Mouse (Mus musculus): Measurements from ENCODE around the gene Krt87. TPM values are rescaled to one million over a fixed set of nuclear protein-coding genes. Genes with fewer than 3 reads are reported as not detected.
A peak's percentile ranks its signal among the peaks of the same experiment; 100 is the strongest.

Gene Krt87
- total and polyA plus RNA-seq, 3 experiments: not detected

DNA sequence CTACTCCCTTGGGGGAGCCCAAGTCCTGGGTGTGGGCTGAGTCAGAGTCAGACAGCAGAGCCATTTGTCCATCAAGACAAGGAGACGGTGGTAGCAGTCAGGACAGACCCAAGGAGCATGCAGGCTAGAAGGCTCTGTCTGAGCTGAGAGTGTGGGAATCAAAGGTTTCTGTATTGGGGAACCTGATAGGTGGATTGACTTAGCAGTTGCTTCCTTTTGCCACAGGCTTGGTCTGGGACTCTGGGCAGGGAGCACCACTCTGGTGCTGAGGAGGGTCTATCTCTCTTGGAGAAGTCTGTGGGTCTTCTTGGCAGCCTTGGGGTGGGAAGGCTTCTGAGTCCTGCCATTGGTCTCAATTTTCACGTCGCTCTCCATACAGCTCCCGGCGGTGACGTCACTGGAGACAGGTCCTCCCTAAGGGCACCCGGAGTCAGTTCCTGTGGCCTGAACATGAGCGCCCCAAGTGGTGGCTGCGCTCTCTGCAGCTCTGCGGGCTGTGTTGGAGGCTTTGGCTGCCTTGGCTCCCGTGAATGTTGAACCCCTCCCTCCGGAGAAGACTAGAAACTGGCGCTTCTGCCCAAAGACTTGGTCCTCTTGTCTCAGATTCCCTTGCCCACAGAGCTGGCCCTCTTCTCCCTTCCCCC lies 14.6 kb upstream of the Krt87 start:
- no peaks in the 10 kb centered on the region for H3K79me2 ChIP-seq (ENCODE audit: control insufficient read depth, insufficient read depth, low read length, poor library complexity)
- no peaks in the 10 kb centered on the region for H3K4me1 ChIP-seq (ENCODE audit: control insufficient read depth in 1 of 2, insufficient read depth in 2 of 2, low read length in 2 of 2)
- H3K9ac ChIP-seq (ENCODE audit: control insufficient read depth, low read depth, low read length, poor library complexity, severe bottlenecking): no peak overlapping the region
- H3K9me3 ChIP-seq (replicated peaks; ENCODE audit: insufficient read depth, low read length): no peaks in the 10 kb centered on the region
- H3K27ac ChIP-seq (ENCODE audit: control insufficient read depth, low read depth, low read length): no peak overlapping the region
- no peak overlapping the region for H3K4me3 ChIP-seq (ENCODE audit: control insufficient read depth in 1 of 2, insufficient read depth in 1 of 2, low read depth in 2 of 2, low read length in 2 of 2)
- H3K27me3 ChIP-seq (ENCODE audit: control insufficient read depth in 1 of 2, insufficient read depth in 2 of 2, low read length in 2 of 2): no peaks in the 10 kb centered on the region
- DNase-seq (ENCODE audit: low read depth, low spot score): peak; percentile 30
- TF ChIP-seq RAD21 (IDR thresholded peaks at IDR 0.05; ENCODE audit: low read depth, low read length) (peak; percentile 3), POLR2A (IDR thresholded peaks at IDR 0.05; ENCODE audit: control insufficient read depth in 1 of 2, insufficient read depth in 1 of 2, low read depth in 1 of 2, low read length in 2 of 2, poor library complexity in 1 of 2) (no peak), USF2 (IDR thresholded peaks at IDR 0.05; ENCODE audit: borderline replicate concordance in 1 of 2, insufficient read depth in 1 of 2, low read depth in 1 of 2, low read length in 2 of 2) (no peak), CTCF (IDR thresholded peaks at IDR 0.05 in 2 of 3, conservative IDR thresholded peaks at IDR 0.05 in 1 of 3; ENCODE audit: control insufficient read depth in 1 of 3, insufficient read depth in 1 of 3, low read depth in 2 of 3, low read length in 3 of 3, poor library complexity in 1 of 3, severe bottlenecking in 1 of 3) (peak; percentile 54 to 70 (median 60))
- no peaks in the 10 kb centered on the region for H3K36me3 ChIP-seq (ENCODE audit: control insufficient read depth in 1 of 2, insufficient read depth in 2 of 2, low read length in 2 of 2)

DNA sequence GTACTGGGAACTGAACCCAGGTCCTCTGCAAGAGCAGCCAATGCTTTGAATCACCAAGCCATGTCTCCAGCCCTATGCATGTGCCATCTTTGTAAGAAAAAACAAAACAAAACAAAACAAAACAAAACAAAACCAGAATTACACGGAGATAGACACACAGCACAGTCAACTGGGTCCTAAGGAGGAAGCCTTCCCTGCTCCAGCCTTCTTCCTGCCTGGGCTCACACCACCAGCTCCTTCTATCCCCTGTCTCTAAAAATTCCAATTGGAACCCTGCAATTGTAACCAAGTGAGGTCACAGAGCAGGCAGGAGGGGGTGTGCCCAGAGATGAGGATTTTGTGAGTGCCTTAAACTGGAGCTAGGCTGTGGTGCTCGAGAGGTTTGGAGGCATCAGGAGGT lies 8.8 kb upstream of the Krt87 start, which contains the start of gene Krt88:
Gene Krt88 (plus strand): TSS at position 301 of the 400 bp plus-strand sequence.
- Histone ChIP-seq H3K36me3 (ENCODE audit: control insufficient read depth in 1 of 2, insufficient read depth in 2 of 2, low read length in 2 of 2) (peaks cover 0 to 10% of the 10 kb centered on the region in 2 experiments; a peak in 2 of 4 replicates), H3K4me1 (ENCODE audit: control insufficient read depth in 1 of 2, insufficient read depth in 2 of 2, low read length in 2 of 2) (peaks cover 0 to 10% of the 10 kb centered on the region in 2 experiments; a peak in 3 of 4 replicates), H3K9ac (ENCODE audit: control insufficient read depth, low read depth, low read length, poor library complexity, severe bottlenecking) (no peak within 1 kb of the TSS), H3K9me3 (replicated peaks; ENCODE audit: insufficient read depth, low read length) (no peaks in the 10 kb centered on the region), H3K27me3 (ENCODE audit: control insufficient read depth in 1 of 2, insufficient read depth in 2 of 2, low read length in 2 of 2) (no peaks in the 10 kb centered on the region), H3K27ac (ENCODE audit: control insufficient read depth, low read depth, low read length) (0 out of 2 replicates have a peak within 1 kb of the TSS, but pooled peaks have one; percentile 30), H3K4me3 (ENCODE audit: control insufficient read depth in 1 of 2, insufficient read depth in 1 of 2, low read depth in 2 of 2, low read length in 2 of 2) (no peak within 1 kb of the TSS; a peak in 1 of 4 replicates), H3K79me2 (ENCODE audit: control insufficient read depth, insufficient read depth, low read length, poor library complexity) (no peaks in the 10 kb centered on the region)
- TF ChIP-seq ZNF384 (IDR thresholded peaks at IDR 0.05; ENCODE audit: low read depth, low read length) (no peak), MAZ (IDR thresholded peaks at IDR 0.05; ENCODE audit: low read depth, low read length) (no peak), EP300 (IDR thresholded peaks at IDR 0.05; ENCODE audit: low read depth in 1 of 2, low read length in 2 of 2) (no peak), POLR2AphosphoS2 (IDR thresholded peaks at IDR 0.05; ENCODE audit: low read length) (no peak), MYC (IDR thresholded peaks at IDR 0.05; ENCODE audit: low read depth, low read length) (no peak), CHD1 (IDR thresholded peaks at IDR 0.05; ENCODE audit: low read depth, low read length) (no peak), GATA1 (IDR thresholded peaks at IDR 0.05; ENCODE audit: low read depth, low read length) (no peak), POLR2AphosphoS5 (IDR thresholded peaks at IDR 0.05; ENCODE audit: borderline replicate concordance, low read depth, low read length) (no peak), UBTF (IDR thresholded peaks at IDR 0.05; ENCODE audit: borderline replicate concordance, insufficient read depth, low read depth, low read length) (no peak), KAT2A (conservative IDR thresholded peaks at IDR 0.05; ENCODE audit: low read depth, low read length) (no peak)
- no peak for DNase-seq (ENCODE audit: low read depth, low spot score)

Data from MEL (cell line).